Mouse (Mus musculus) gastrocnemius, postnatal 36 days (tissue): ENCODE data around the gene Hells. TPM values are rescaled to one million over a fixed set of nuclear protein-coding genes. Genes with fewer than 3 reads are reported as not detected.

Experiments
- DNase-seq, 2 experiments: peaks; one replicate each; pipeline ENCODE4 v3.0.0; 2022
- intact Hi-C: fragments of 180-260 bp; cut with DNase I; formaldehyde crosslinking; loops from one replicate; pipeline ENCODE4 v1.15.1; 2025
- microRNA-seq, 2 experiments: library from miRNA; unstranded; fragments of <30 nt; microRNA quantifications; one replicate each; pipeline ENCODE4 v1.2.0; 2021
- total RNA-seq, 2 experiments: library from RNA; stranded (reverse); gene quantifications; 2 replicates each; pipeline ENCODE4 v1.2.3; 2021

The Hells gene
- total RNA-seq, 2 experiments from 2014 or later: 0.48 to 0.62 TPM

DNA sequence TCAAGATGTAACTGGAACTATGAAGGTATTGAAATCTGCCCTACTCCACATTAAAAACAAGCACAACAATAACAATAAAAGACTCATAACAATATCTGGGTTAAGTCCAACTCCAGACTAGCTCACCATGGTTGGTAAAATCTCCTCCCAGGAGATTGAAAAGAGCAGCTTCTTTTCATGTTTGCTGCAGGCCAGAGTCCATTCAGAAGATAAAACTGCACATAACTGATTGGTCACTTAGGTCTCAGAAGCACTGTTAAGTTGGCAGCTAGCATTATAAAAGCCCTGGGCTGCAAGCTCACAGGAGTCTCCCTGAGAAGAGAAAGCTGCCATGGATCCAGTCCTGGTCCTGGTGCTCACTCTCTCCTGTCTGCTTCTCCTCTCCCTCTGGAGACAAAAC lies 76.0 kb downstream of the Hells start, which contains the start of gene Cyp2c55:
Gene Cyp2c55 (plus strand): TSS at position 305 of the 400 bp plus-strand sequence.
- intact Hi-C loops: no loop called here
- no peak for DNase-seq

Small RNA genes within 50 kb of the gene (microRNA-seq; reads per million reads assigned to microRNA genes)
- 0 reads per million in 2 experiments for gene Gm23800

Other genes with a start within 250 kb of the Hells start
- gene Noc3l, start 111.7 kb upstream of the Hells start, total RNA-seq: 1 to 10 TPM; 5.0 to 6.0 TPM
- 1 to 10 TPM; 2.4 to 3.4 TPM for gene Tbc1d12, start 94.3 kb upstream of the Hells start, total RNA-seq
- gene Cyp2c55, start 76.1 kb downstream of the Hells start, total RNA-seq: not detected
- gene Cyp2c65, start 130.1 kb downstream of the Hells start, total RNA-seq: not detected
- not detected for gene Cyp2c66, start 183.0 kb downstream of the Hells start, total RNA-seq